Mouse (Mus musculus) liver, embryonic 14.5 days (tissue): Measurements from ENCODE around the gene Eef1akmt1.

Source experiments
- CTCF ChIP-seq: IDR thresholded peaks from 2 replicates; pipeline ENCODE4 v1.5.1; 2016; ENCODE audit warnings: antibody characterized with exemption, low read depth, control low read depth
- EP300 ChIP-seq: IDR thresholded peaks from 2 replicates; pipeline ENCODE4 v1.6.1; 2016; ENCODE audit warnings: antibody characterized with exemption, low read depth

DNA sequence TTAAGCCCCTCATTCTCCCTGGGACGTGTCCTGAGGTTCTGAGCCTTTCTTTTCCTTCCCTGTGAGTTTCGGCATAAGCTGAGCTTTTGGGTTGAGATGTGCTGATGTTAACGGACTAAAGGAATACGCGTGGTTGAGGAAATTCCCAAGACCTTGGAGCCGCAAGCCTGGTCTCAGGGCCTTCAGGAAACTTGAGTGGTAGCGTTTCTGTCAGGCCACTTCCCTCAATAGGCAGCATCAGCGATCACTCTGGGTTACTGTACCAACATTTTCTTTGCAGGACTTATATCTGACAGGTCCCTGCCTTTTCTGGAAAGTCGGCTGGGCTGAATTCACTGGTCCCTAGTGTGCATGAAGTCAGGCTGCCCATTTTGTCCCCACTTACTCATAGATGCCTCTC is 34.6 kb downstream of the Eef1akmt1 start:
- TF ChIP-seq CTCF (no peak), EP300 (no peak)
